Mouse (Mus musculus) megakaryocyte, adult 5-6 weeks (primary cell): ENCODE results near the gene Celf2. TPM values are rescaled to one million over a fixed set of nuclear protein-coding genes. Genes with fewer than 3 reads are reported as not detected.
"Not testable (repeated sequence)": the region's sequence is repeated elsewhere in the genome, so short reads cannot be mapped to it uniquely, and the experiment has no call there.

Experiments used
- ATAC-seq: 2 replicates; pipeline ENCODE4 v1.8.0; 2016; ENCODE audit warnings: mild to moderate bottlenecking, inconsistent platforms; ENCODE audit not compliant: poor library complexity, severe bottlenecking
- total RNA-seq, 2 experiments: library from RNA; stranded (forward) in 1 of 2; stranded (reverse) in 1 of 2; fragments of 153-499, 151-499 nt in 1 of 2; fragments of 221-1000, 200-1000 nt in 1 of 2; gene quantifications; 2 replicates each; pipeline versions ENCODE4 v1.2.3 to v1.2.4; 2015 to 2017

Gene Celf2
- total RNA-seq, 2 experiments from 2014 or later: 162 to 171 TPM

GRCm38 (mm10) chr2:7273214-7273613 lies 236.1 kb downstream of the Celf2 start:
- no peak for ATAC-seq

DNA sequence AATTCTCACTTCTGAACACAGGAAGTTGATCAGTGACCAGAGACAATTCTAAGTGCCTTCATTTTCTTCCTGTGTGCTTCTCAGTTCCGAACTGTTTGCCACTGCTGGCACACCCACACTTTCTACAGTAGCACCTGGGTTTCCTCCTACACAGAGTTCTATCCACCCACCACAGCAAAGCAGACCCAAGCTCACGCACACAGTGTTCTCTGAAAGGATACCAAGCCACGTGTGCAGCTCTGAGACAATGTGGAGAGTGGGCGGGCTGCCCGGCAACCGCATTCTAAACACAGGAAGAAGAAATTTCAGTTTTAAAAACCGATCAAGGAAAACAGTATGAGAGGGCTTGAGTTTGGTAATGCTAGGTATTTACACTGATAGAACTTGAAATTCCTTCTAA lies 239.3 kb downstream of the Celf2 start:
- ATAC-seq: peak; percentile 38; the same call in 1 of the 2 replicates

DNA sequence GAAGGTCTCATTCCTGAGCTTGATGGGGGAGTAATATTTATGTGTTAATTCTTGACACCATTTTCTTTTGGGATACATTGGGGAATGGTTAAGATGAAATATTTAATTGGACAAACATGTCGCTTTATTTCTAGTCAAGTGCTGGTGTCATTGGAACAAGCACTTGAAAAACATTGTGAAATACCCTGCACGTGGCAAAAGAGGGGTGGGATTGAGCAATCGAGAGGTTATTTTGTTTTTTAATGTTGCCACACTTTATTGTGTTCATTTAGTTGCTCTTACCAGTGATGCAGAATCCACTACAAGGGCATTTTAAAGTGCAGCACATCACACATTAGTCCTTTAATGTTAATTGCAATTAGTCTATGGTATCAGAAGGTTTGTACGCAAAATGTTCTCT lies 242.2 kb downstream of the Celf2 start:
- ATAC-seq: peak; percentile 40; the same call in 1 of the 2 replicates

DNA sequence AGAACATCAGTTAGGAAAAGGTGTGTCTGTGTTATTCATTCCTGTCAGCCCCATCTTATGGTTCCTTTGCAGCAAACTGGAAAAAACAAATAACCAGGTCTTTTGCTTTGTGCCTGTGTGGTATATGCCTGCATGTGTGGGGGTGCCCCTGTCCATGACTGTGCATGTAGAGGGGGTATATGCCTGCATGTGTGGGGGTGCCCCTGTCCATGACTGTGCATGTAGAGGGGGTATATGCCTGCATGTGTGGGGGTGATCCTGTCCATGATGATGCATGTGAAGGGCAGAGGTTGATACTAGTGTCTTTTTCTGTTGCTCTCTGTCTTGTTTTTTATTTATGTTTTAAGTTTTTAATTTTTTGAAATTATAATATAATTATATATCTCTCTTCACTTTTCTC lies 246.7 kb downstream of the Celf2 start:
- ATAC-seq: not testable (repeated sequence)

- ATAC-seq: no peak
These were observed 249.2 kb downstream of the Celf2 start for GRCm38 (mm10) chr2:7260186-7260585.

- no peak for ATAC-seq
These were observed 249.7 kb downstream of the Celf2 start for GRCm38 (mm10) chr2:7259616-7260015.

DNA sequence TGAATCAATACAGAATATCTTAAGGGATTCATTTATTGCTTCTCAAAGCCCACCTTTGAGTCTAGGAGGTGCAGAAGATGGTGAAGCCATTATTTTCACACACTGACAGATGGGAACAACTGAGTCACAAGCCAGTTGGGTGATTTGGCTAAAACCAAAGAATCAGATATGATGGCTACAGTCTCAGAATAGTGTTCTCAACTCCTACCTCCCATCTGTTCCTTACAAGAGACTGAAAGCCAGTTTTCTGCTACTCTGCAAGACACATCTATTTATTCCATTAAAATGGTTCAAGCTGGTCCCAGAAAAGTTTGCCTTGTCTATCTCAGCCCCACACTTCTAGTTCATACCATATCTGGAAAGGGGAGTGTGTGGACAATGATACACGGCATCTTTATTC lies 253.3 kb downstream of the Celf2 start:
- ATAC-seq: no peak

- ATAC-seq: no peak
These were observed 254.0 kb downstream of the Celf2 start for GRCm38 (mm10) chr2:7255386-7255785.

- ATAC-seq: no peak
These were observed 259.0 kb downstream of the Celf2 start for GRCm38 (mm10) chr2:7250314-7250713.

GRCm38 (mm10) chr2:7249002-7249401 lies 260.4 kb downstream of the Celf2 start:
- ATAC-seq: no peak

GRCm38 (mm10) chr2:7245958-7246774 lies 263.2 kb downstream of the Celf2 start:
- ATAC-seq: no peak

GRCm38 (mm10) chr2:7242139-7242538 lies 267.2 kb downstream of the Celf2 start:
- no peak for ATAC-seq

GRCm38 (mm10) chr2:7241523-7241941 lies 267.8 kb downstream of the Celf2 start:
- no peak for ATAC-seq

DNA sequence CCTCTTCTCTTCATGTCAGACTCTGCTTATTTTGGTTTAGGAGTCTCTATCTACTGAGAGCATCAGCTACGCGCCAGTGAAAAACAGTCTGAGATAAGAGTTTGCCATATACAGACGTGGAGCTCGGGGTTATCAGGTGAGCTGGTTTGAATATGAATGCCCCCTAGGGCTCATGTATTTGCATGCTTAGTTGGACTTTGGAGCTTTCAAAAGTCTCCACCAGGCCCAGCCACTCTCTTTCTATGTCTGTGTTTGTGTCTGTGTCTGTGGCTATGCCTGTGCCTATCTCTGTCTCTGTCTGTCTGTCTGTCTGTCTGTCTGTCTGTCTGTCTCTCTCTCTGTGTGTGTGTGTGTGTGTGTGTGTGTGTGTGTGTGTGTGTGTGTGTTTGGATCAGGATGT lies 272.1 kb downstream of the Celf2 start:
- ATAC-seq: no peak

- no peak for ATAC-seq
These were observed 272.9 kb downstream of the Celf2 start for GRCm38 (mm10) chr2:7236452-7236851.

GRCm38 (mm10) chr2:7235059-7235741 lies 274.2 kb downstream of the Celf2 start:
- no peak for ATAC-seq

DNA sequence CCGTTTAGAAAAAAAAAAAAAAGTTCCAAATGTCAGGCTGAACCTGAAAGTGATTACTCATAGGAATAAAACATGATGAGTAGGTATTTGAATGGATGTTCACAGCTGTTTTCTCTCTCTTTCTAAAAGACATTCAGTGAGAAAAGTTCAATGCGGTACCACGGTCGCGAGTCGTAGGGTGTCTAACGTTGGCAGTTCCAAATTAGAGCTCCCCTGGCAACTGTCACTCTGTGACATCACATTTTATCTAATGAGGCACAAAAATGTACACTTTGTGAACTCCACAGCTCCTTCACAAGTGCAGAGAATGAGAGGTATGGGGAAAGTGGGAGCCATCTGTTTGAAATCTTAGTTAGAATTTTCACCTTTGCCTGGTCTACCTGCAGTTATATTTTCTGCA lies 274.8 kb downstream of the Celf2 start:
- no peak for ATAC-seq

DNA sequence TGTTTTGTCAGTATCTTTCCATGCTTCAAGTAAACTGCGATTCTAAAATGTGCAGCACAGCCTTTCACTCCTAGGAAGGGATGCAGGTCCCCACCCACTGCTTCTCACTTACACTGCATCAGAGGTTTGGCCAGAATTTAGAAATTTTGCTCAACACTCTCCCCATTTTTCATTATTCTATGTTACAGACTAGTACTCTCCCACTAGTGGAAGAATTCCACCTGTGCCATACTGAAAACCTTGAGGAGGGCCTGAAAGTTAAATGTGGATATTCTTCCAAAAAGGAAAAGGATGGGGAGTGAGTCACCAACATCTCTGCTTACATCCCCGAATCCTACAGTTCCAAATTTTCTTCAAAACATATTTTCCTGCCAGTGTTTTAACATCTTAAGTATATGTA lies 276.0 kb downstream of the Celf2 start:
- ATAC-seq: no peak

- ATAC-seq: no peak
These were observed 282.6 kb downstream of the Celf2 start for GRCm38 (mm10) chr2:7226785-7227184.

GRCm38 (mm10) chr2:7224346-7225071 lies 284.9 kb downstream of the Celf2 start:
- no peak for ATAC-seq

GRCm38 (mm10) chr2:7223538-7223937 lies 285.8 kb downstream of the Celf2 start:
- no peak for ATAC-seq

GRCm38 (mm10) chr2:7222886-7223285 lies 286.5 kb downstream of the Celf2 start:
- no peak for ATAC-seq
